Mouse (Mus musculus) ES-Bruce4 (cell line): Measurements from ENCODE around the gene Pigq. TPM values are rescaled to one million over a fixed set of nuclear protein-coding genes. Genes with fewer than 3 reads are reported as not detected.

Source experiments
- H3K27ac ChIP-seq: 2 replicates; pipeline ENCODE4 v1.5.1; 2012; ENCODE audit warnings: low read length, inconsistent platforms; ENCODE audit not compliant: insufficient read depth
- H3K27me3 ChIP-seq: 2 replicates; pipeline ENCODE4 v1.6.1; 2012; ENCODE audit warnings: mild to moderate bottlenecking, low read length, inconsistent platforms; ENCODE audit not compliant: control insufficient read depth, poor library complexity, insufficient read depth, severe bottlenecking
- H3K36me3 ChIP-seq: 2 replicates; pipeline ENCODE4 v1.6.1; 2012; ENCODE audit warnings: inconsistent platforms, mild to moderate bottlenecking, low read length, moderate library complexity; ENCODE audit not compliant: control insufficient read depth, poor library complexity, insufficient read depth, severe bottlenecking
- H3K4me1 ChIP-seq: one replicate; pipeline ENCODE4 v1.8.1; 2011; ENCODE audit warnings: low read length; ENCODE audit not compliant: control insufficient read depth, insufficient read depth
- H3K4me3 ChIP-seq: 2 replicates; pipeline ENCODE4 v1.5.1; 2011; ENCODE audit warnings: low read depth, mild to moderate bottlenecking, low read length
- H3K9ac ChIP-seq: 2 replicates; pipeline ENCODE4 v1.6.1; 2012; ENCODE audit warnings: low read depth, mild to moderate bottlenecking, inconsistent platforms; ENCODE audit not compliant: poor library complexity, severe bottlenecking
- H3K9me3 ChIP-seq: replicated peaks from 2 replicates; pipeline ENCODE4 v1.6.1; 2012; ENCODE audit warnings: mild to moderate bottlenecking, low read length, inconsistent platforms; ENCODE audit not compliant: control insufficient read depth, poor library complexity, insufficient read depth, severe bottlenecking
- CTCF ChIP-seq: IDR thresholded peaks from one replicate; pipeline ENCODE4 v1.8.1; 2011; ENCODE audit warnings: low read depth, low read length
- EP300 ChIP-seq: IDR thresholded peaks from 2 replicates; pipeline ENCODE4 v1.6.1; 2011; ENCODE audit warnings: low read depth, low read length; ENCODE audit not compliant: insufficient read depth
- POLR2A ChIP-seq: IDR thresholded peaks from one replicate; pipeline ENCODE4 v1.8.1; 2011; ENCODE audit warnings: low read length; ENCODE audit not compliant: insufficient read depth
- polyA plus RNA-seq: library from polyadenylated mRNA; stranded (reverse); fragments of >200 nt; gene quantifications from 2 replicates; pipeline ENCODE4 v1.2.4, GENCODE M21; 2011; ENCODE audit warnings: low read depth; ENCODE audit not compliant: missing spikeins, insufficient read depth, insufficient read length

The Pigq gene
- polyA plus RNA-seq, 1 experiment, result 62.8 TPM

DNA sequence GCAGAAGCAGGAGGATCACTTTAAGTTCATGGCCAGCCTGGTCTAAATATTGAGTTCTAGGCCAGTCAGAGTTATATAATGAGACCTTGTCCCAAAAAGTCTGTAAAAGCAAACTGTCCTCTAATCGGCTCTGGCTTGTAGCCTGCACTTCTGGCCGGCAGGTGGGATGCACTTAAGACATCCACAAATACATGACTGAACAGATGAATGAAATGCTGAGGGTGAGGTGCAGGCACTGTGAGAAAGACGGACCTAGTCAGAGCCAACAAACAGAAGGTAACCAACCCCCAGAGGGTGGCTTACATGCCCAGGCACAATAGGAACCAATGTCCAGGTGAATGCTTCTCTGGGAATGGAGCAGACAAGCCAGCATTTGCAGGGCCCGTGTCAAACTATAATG lies 30.4 kb downstream of the Pigq start:
- TF ChIP-seq POLR2A, result no peak
- TF ChIP-seq EP300, result no peak
- no peak for TF ChIP-seq CTCF
- Histone ChIP-seq H3K4me1 (no peaks in the 10 kb centered on the region), H3K9ac (no peak overlapping the region), H3K27me3 (no peaks in the 10 kb centered on the region), H3K27ac (0 out of 2 replicates have a peak overlapping the region, but pooled peaks have one; percentile 21), H3K36me3 (no peaks in the 10 kb centered on the region), H3K9me3 (no peaks in the 10 kb centered on the region), H3K4me3 (no peak overlapping the region)

DNA sequence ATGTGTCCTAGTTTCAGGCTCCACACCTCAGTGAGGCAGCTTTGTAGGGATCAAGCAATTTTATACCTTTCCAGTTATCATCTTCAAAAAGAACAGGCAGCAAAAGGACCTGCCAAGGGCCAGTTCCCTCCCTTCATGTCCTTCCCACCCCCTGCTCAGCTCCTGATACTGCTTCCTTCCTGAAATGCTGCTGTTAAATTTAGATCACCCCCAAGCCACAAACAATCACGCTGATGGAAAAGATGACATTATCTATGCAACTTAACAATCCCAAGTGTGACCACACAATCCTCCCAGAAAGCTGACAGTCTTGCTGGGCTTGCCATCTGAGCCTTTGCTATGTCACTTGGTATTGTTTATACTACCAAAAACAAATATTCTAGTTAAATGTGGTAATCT lies 30.9 kb downstream of the Pigq start:
- Histone ChIP-seq H3K9me3 (no peaks in the 10 kb centered on the region), H3K4me3 (no peak overlapping the region), H3K27me3 (no peaks in the 10 kb centered on the region), H3K36me3 (no peaks in the 10 kb centered on the region), H3K9ac (no peak overlapping the region), H3K27ac (no peak overlapping the region), H3K4me1 (no peaks in the 10 kb centered on the region)
- no peak for TF ChIP-seq POLR2A

DNA sequence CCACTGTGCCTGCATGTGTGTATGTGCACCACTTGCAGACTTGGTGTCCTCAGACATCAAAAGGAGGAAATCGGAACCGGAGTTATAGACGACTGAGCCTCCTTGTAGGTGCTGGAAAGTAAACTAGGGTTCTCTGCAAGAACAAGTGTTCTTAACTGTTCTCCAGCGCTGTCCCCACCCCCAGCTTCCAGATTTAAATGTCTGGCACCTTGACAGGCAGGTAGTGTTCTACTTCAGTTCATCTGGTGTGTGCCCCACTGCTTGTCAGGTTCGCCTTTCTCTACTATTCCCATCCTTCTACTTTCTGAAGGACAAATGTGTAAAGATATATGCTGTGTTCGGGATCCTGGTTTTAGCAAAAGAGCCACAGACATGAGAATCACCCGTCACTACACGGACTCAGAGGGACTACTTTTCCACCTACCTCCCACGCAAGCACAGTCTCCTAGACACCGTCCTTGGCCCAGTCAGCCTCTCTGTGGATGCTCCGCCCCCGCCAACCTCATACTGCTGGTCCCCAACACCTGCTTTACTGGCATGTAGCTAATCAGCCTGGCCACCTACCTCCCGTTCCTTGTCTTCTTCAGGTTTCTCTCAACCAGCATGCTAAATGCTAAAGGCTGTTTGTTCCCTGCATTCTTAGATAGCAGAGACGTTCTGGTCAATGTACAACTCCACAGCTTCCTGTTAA lies 31.4 kb downstream of the Pigq start:
- H3K27me3 ChIP-seq, result no peaks in the 10 kb centered on the region
- TF ChIP-seq POLR2A (no peak), EP300 (no peak), CTCF (no peak)
- no peak overlapping the region for H3K4me3 ChIP-seq
- H3K4me1 ChIP-seq, result no peaks in the 10 kb centered on the region
- no peak overlapping the region for H3K27ac ChIP-seq
- no peak overlapping the region for H3K9ac ChIP-seq
- no peaks in the 10 kb centered on the region for H3K36me3 ChIP-seq
- H3K9me3 ChIP-seq, result no peaks in the 10 kb centered on the region

DNA sequence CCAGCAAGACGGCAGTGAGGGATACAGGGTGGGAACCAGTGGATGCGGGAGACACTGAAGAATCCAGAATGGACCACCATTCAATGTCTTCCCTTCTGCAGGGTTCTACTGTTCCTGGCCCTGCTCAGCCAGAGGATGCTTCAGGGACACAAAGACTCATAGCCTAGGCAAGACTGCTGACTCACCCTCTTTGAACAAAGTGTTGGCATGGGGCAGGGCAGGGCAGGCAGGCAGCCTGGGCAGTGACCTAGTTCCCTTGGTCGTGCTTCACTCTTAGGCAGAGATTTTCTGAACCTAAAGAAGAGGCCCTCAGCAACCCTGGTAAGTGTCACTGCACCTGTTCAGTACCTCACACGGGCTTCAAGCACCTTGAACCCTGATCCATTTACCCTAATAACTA lies 32.9 kb downstream of the Pigq start:
- H3K27me3 ChIP-seq, result no peaks in the 10 kb centered on the region
- no peak for TF ChIP-seq POLR2A
- H3K27ac ChIP-seq, result no peak overlapping the region
- H3K9me3 ChIP-seq, result no peaks in the 10 kb centered on the region
- H3K36me3 ChIP-seq, result no peaks in the 10 kb centered on the region
- no peak overlapping the region for H3K4me3 ChIP-seq
- no peak overlapping the region for H3K9ac ChIP-seq
- no peaks in the 10 kb centered on the region for H3K4me1 ChIP-seq

DNA sequence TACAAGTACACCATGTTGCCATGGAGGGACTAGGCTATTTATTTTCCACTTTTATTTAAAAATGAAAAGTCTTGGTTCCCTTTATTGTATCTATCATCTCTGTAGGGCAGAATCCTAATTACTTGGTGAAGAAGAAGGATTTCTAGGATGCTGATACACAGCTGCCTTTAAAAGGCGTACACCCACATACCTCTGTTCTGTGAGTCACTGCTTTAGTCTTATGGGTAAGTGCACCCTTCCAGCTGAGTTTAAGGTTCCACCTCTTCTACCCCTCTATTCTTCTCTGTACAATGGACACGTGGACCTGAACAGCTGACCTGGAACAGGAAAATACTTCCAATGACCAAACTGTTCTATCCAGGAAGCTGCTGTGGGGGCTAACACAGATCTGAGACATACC lies 37.1 kb downstream of the Pigq start:
- H3K9me3 ChIP-seq, result no peaks in the 10 kb centered on the region
- no peaks in the 10 kb centered on the region for H3K4me1 ChIP-seq
- H3K9ac ChIP-seq, result no peak overlapping the region
- H3K27ac ChIP-seq, result no peak overlapping the region
- no peaks in the 10 kb centered on the region for H3K36me3 ChIP-seq
- H3K27me3 ChIP-seq, result no peaks in the 10 kb centered on the region
- no peak for TF ChIP-seq CTCF
- TF ChIP-seq EP300, result no peak
- no peak for TF ChIP-seq POLR2A
- H3K4me3 ChIP-seq, result no peak overlapping the region

DNA sequence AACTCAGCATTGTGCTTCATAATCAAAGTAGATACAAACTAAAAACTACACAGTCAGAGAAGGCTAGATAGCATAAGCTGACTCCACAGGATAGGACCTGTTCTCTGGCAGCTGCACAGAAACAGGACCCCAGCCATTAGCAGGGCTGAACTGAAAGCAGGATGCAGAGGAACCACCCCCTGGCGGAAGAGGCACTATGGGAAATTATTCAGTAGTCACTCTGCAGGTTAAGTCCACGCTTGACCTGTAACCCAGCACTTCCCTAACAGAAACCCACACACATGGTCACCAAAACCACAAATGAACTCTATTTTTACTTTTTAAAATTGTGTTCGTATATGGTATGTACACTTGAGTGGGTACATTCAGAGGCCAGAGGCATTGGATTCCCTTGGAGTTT lies 41.7 kb downstream of the Pigq start:
- no peaks in the 10 kb centered on the region for H3K9me3 ChIP-seq
- no peaks in the 10 kb centered on the region for H3K27me3 ChIP-seq
- H3K4me3 ChIP-seq, result no peak overlapping the region
- no peak overlapping the region for H3K27ac ChIP-seq
- TF ChIP-seq CTCF (no peak), EP300 (no peak), POLR2A (no peak)
- H3K36me3 ChIP-seq, result no peaks in the 10 kb centered on the region
- no peaks in the 10 kb centered on the region for H3K4me1 ChIP-seq
- no peak overlapping the region for H3K9ac ChIP-seq
